Mouse (Mus musculus) testis, adult 2 months (tissue): Measurements from ENCODE around the gene Ntn1.

Experiments used
- CTCF ChIP-seq: fragments of 200-500 bp; IDR thresholded peaks from 2 replicates; pipeline ENCODE4 v1.5.1; 2012; ENCODE audit warnings: low read depth, mild to moderate bottlenecking, inconsistent platforms, low read length, moderate library complexity; ENCODE audit not compliant: control insufficient read depth, insufficient read depth, insufficient replicate concordance
- POLR2A ChIP-seq: fragments of 200-500 bp; IDR thresholded peaks from 2 replicates; pipeline ENCODE4 v1.6.1; 2012; ENCODE audit warnings: low read depth, mild to moderate bottlenecking, inconsistent platforms, low read length, moderate library complexity; ENCODE audit not compliant: control insufficient read depth

- TF ChIP-seq CTCF (no peak), POLR2A (no peak)
Measured at GRCm38 (mm10) chr11:68210714-68211113, 189.9 kb downstream of the Ntn1 start.
